8 mouse cellular contexts compared by ENCODE assay signal in genomic region chr11:76998705-76999226, GRCm38 (mm10). TPM values are rescaled to one million over a fixed set of nuclear protein-coding genes. Genes with fewer than 3 reads are reported as not detected.
DNase-seq lines count a peak whose midpoint lies in the region; ATAC-seq and TF ChIP-seq lines count a peak whose summit lies in the region.

No protein-coding gene starts in this region.

- H3K79me2 ChIP-seq in heart, adult 2 months (replicated peaks; ENCODE audit: control insufficient read depth, insufficient read depth, low read length): no peaks in the 10 kb centered on the region

- intact Hi-C loops in heart, adult 2 months (cut with DNase I): loop anchor here (5.0 kb wide), 1 partner anchor 69 kb away; no protein-coding TSS in a partner anchor

- DNase-seq in heart, adult 2 months: no peak
- no peak for DNase-seq in heart, adult 8-10 months (ENCODE audit: low spot score)
- DNase-seq in B cell, adult 2 months: peak; percentile 11 to 23
- DNase-seq in frontal cortex, postnatal 10 days (ENCODE audit: low spot score in 2 of 2): no peak
- no peak for DNase-seq in adrenal gland, postnatal 14 days

- peak overlapping the region; percentile 28 for H3K4me3 ChIP-seq in heart, adult 2 months
- H3K4me3 ChIP-seq in forebrain, embryonic 16.5 days (replicated peaks; ENCODE audit: low read length): peak overlapping the region; percentile 52
- peak overlapping the region; percentile 47 for H3K4me3 ChIP-seq in liver, embryonic 16.5 days (ENCODE audit: low read depth, low read length)

- H3K27ac ChIP-seq in heart, adult 2 months: no peak overlapping the region
- no peak overlapping the region for H3K27ac ChIP-seq in forebrain, embryonic 16.5 days (ENCODE audit: low read length)
- H3K27ac ChIP-seq in liver, embryonic 16.5 days (ENCODE audit: low read length): no peak overlapping the region

- 13% methylated on average over 24 of the region's 24 CpGs for WGBS in heart, adult 2 months
- 8% methylated on average over 24 of the region's 24 CpGs for WGBS in forebrain, embryonic 16.5 days
- 9% methylated on average over 24 of the region's 24 CpGs for WGBS in liver, embryonic 16.5 days (ENCODE audit: insufficient replicate concordance)

- H3K4me2 ChIP-seq in forebrain, embryonic 16.5 days (ENCODE audit: low read length): peak overlapping the region; percentile 88
- peak overlapping the region; percentile 55 for H3K4me2 ChIP-seq in liver, embryonic 16.5 days (ENCODE audit: low read depth, low read length)

- H3K27me3 ChIP-seq in heart, adult 2 months (ENCODE audit: control insufficient read depth, insufficient read depth, low read length): peaks cover 6% of the 10 kb centered on the region; the same call in 1 of the 2 replicates
- peaks cover 36% of the 10 kb centered on the region for H3K27me3 ChIP-seq in forebrain, embryonic 16.5 days (replicated peaks; ENCODE audit: control insufficient read depth, insufficient read depth, low read length)
- H3K27me3 ChIP-seq in liver, embryonic 16.5 days (ENCODE audit: control insufficient read depth, insufficient read depth, low read depth, low read length): peaks cover 50% of the 10 kb centered on the region

- peaks cover 2% of the 10 kb centered on the region; the same call in 1 of the 2 replicates for H3K4me1 ChIP-seq in heart, adult 2 months (ENCODE audit: control insufficient read depth, insufficient read depth, low read length)
- H3K4me1 ChIP-seq in forebrain, embryonic 16.5 days (replicated peaks; ENCODE audit: control insufficient read depth, insufficient read depth, low read length): peaks cover 22% of the 10 kb centered on the region
- H3K4me1 ChIP-seq in liver, embryonic 16.5 days (ENCODE audit: control insufficient read depth, low read depth, low read length): peaks cover 7% of the 10 kb centered on the region

- H3K9ac ChIP-seq in heart, adult 2 months (ENCODE audit: low read depth, low read length): no peak overlapping the region
- H3K9ac ChIP-seq in forebrain, embryonic 16.5 days (replicated peaks; ENCODE audit: low read depth, low read length): no peak overlapping the region
- no peak overlapping the region for H3K9ac ChIP-seq in liver, embryonic 16.5 days (ENCODE audit: low read depth, low read length)

- TF ChIP-seq CTCF in heart, adult 2 months (IDR thresholded peaks at IDR 0.05): no peak

- TF ChIP-seq POLR2A in heart, adult 2 months (IDR thresholded peaks at IDR 0.05; ENCODE audit: insufficient read depth, low read depth, low read length): no peak

- no peak for TF ChIP-seq EP300 in heart, adult 2 months (IDR thresholded peaks at IDR 0.05; ENCODE audit: insufficient read depth, low read depth, low read length)

- no peak for ATAC-seq in forebrain, embryonic 16.5 days
- ATAC-seq in liver, embryonic 16.5 days (ENCODE audit: low read depth): no peak
- ATAC-seq in erythroid progenitor cell, adult 5-6 weeks (replicated peaks; ENCODE audit: low FRiP score, poor library complexity, severe bottlenecking): no peak

- no peaks in the 10 kb centered on the region for H3K36me3 ChIP-seq in heart, adult 2 months (ENCODE audit: control insufficient read depth, insufficient read depth, low read length)
- H3K36me3 ChIP-seq in forebrain, embryonic 16.5 days (ENCODE audit: control insufficient read depth, insufficient read depth): no peaks in the 10 kb centered on the region
- H3K36me3 ChIP-seq in liver, embryonic 16.5 days (ENCODE audit: control insufficient read depth, insufficient read depth): no peaks in the 10 kb centered on the region

- H3K9me3 ChIP-seq in forebrain, embryonic 16.5 days (ENCODE audit: control insufficient read depth, low read length): no peaks in the 10 kb centered on the region
- H3K9me3 ChIP-seq in liver, embryonic 16.5 days (replicated peaks; ENCODE audit: control insufficient read depth, low read length): no peaks in the 10 kb centered on the region

RNA-seq across cellular contexts. Expression of gene Slc6a4, which starts 0.4 kb away (rescaled TPM):
- 1 to 10 TPM in 1 of 2 experiments, under 1 TPM in 1; 0.73 to 1.8 TPM for total RNA-seq in heart, adult 2 months (2021)
- polyA plus RNA-seq in heart, adult 2 months (2012; rRNA removed): 1.7 and 2.1 TPM in 2 replicates
- under 1 TPM; 0.57 to 0.75 (median 0.59) TPM for total RNA-seq in heart, adult 8-10 months (2022)
- 0.27 and 0.72 TPM in 2 replicates for polyA plus RNA-seq in forebrain, embryonic 16.5 days (2015; fragmentation: Nextera tagmentation; extraction: Ambion mirVana)
- 1.7 and 1.9 TPM in 2 replicates for polyA plus RNA-seq in liver, embryonic 16.5 days (2015; fragmentation: Nextera tagmentation; extraction: Ambion mirVana)
- 37.1 and 38.4 TPM in 2 replicates for total RNA-seq in adrenal gland, postnatal 14 days (2021)
- 2.2 TPM in 1 of 2 replicates, not detected in the other for total RNA-seq in erythroid progenitor cell, adult 5-6 weeks (2015; ENCODE audit: low replicate concordance)
- not detected in 2 replicates for total RNA-seq in erythroid progenitor cell, adult 5-6 weeks (2017; ENCODE audit: low replicate concordance)

Comparison
In these comparisons a context has a peak if more than half of its experiments do, and no peak if none do; other contexts are left out.
1. DNase-seq: peak in B cell, adult 2 months (2 of 2); none in heart, adult 2 months (0 of 2), heart, adult 8-10 months (single experiment), frontal cortex, postnatal 10 days (0 of 2) and adrenal gland, postnatal 14 days (single experiment).
2. RNA of gene Slc6a4, which starts 0.4 kb away (total RNA-seq): 37.1 to 38.4 TPM in adrenal gland, postnatal 14 days; 0.73 to 1.8 TPM in heart, adult 2 months, 0.57 to 0.75 TPM in heart, adult 8-10 months and 2.2 TPM in erythroid progenitor cell, adult 5-6 weeks; every median in the first group is over 10 times any median in the second.
3. Peak in every context shown above with its lines, with median percentiles within 50 percentile points of each other: H3K4me3 ChIP-seq.